8 mouse cellular contexts compared by ENCODE assay signal in the genomic region with DNA sequence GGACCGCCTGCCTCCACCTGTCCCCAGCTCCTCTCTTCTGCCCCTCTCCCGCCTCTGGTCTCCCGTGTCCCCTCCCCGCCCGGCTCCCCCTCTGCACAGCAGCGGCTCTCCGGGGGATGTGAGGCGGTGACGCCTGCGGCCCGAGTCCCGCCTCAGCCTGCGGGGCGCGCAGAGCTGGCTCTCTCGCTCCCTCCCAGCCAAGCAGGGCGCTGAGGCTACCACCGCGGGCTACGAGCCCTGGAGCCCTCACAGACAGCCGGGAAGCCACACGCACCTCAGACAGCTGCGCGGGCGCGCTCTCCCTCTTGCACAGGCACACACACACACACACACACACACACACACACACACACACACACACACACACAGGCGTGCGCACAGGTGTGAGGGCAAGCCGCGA. TPM values are rescaled to one million over a fixed set of nuclear protein-coding genes. Genes with fewer than 3 reads are reported as not detected.
DNase-seq lines count a peak whose midpoint lies in the region; ATAC-seq lines count a peak whose summit lies in the region.

No protein-coding gene starts in this region.

- intact Hi-C loops in heart, postnatal 25 days (cut with DNase I) = no loop called here
- intact Hi-C loops in heart, postnatal 14 days (cut with DNase I) = no loop called here

- peak; percentile 74 for ATAC-seq in heart, embryonic 11.5 days (replicated peaks; ENCODE audit: insufficient number of reproducible peaks, low FRiP score, low TSS enrichment)
- ATAC-seq in midbrain, embryonic 14.5 days (ENCODE audit: low FRiP score, low TSS enrichment) = peak; percentile 83

- no peaks in the 10 kb centered on the region for H3K9me3 ChIP-seq in heart, embryonic 11.5 days (replicated peaks; ENCODE audit: control insufficient read depth, low read length)
- H3K9me3 ChIP-seq in midbrain, embryonic 14.5 days (ENCODE audit: control insufficient read depth, low read length) = no peaks in the 10 kb centered on the region

- H3K27me3 ChIP-seq in heart, embryonic 11.5 days (ENCODE audit: control insufficient read depth, insufficient read depth, low read length) = peaks cover 10% of the 10 kb centered on the region
- no peaks in the 10 kb centered on the region; the same call in 1 of the 2 replicates for H3K27me3 ChIP-seq in midbrain, embryonic 14.5 days (ENCODE audit: control insufficient read depth, insufficient read depth, low read length)

- H3K4me2 ChIP-seq in heart, embryonic 11.5 days = peak overlapping the region; percentile 98
- H3K4me2 ChIP-seq in midbrain, embryonic 14.5 days (ENCODE audit: low read length) = peak overlapping the region; percentile 77

- H3K27ac ChIP-seq in heart, embryonic 11.5 days (ENCODE audit: low read depth, low read length) = no peak overlapping the region
- H3K27ac ChIP-seq in midbrain, embryonic 14.5 days (replicated peaks; ENCODE audit: low read depth, low read length) = peak overlapping the region; percentile 58

- H3K36me3 ChIP-seq in heart, embryonic 11.5 days (ENCODE audit: control insufficient read depth, insufficient read depth, low read length) = no peaks in the 10 kb centered on the region
- no peaks in the 10 kb centered on the region for H3K36me3 ChIP-seq in midbrain, embryonic 14.5 days (ENCODE audit: control insufficient read depth, insufficient read depth, low read length)

- H3K4me1 ChIP-seq in heart, embryonic 11.5 days (ENCODE audit: control insufficient read depth, insufficient read depth, low read length) = no peaks in the 10 kb centered on the region; the same call in 1 of the 2 replicates
- no peaks in the 10 kb centered on the region for H3K4me1 ChIP-seq in midbrain, embryonic 14.5 days (ENCODE audit: control insufficient read depth, insufficient read depth, low read length)

- under 1% methylated on average over 30 of the region's 30 CpGs for whole genome bisulfite sequencing in heart, embryonic 11.5 days (ENCODE audit: insufficient replicate concordance)
- under 1% methylated on average over 30 of the region's 30 CpGs for WGBS in midbrain, embryonic 14.5 days

- no peak for DNase-seq in heart, postnatal 25 days (ENCODE audit: low spot score)
- DNase-seq in MN1 (ENCODE audit: low spot score) = peak; percentile 59
- DNase-seq in embryo, embryonic 11 days = peak; percentile 66
- DNase-seq in heart, postnatal 14 days = peak; percentile 9 to 13
- DNase-seq in left cerebral cortex, adult 8-10 months (ENCODE audit: low spot score in 2 of 2) = peak; percentile 51 to 72
- peak; percentile 82 for DNase-seq in midbrain, embryonic 14.5 days
- DNase-seq in c-Kit-positive CD71-positive TER-119-positive erythroid progenitor cells, embryonic 14.5 days (ENCODE audit: low spot score) = no peak

- peak overlapping the region; percentile 54 for H3K4me3 ChIP-seq in heart, embryonic 11.5 days (ENCODE audit: low read depth, low read length)
- peak overlapping the region; percentile 73 for H3K4me3 ChIP-seq in midbrain, embryonic 14.5 days (replicated peaks; ENCODE audit: low read depth, low read length)

- peak overlapping the region; percentile 22; the same call in 1 of the 2 replicates for H3K9ac ChIP-seq in heart, embryonic 11.5 days (ENCODE audit: low read depth, low read length)
- peak overlapping the region; percentile 74 for H3K9ac ChIP-seq in midbrain, embryonic 14.5 days (replicated peaks; ENCODE audit: low read length)

RNA-seq across cellular contexts. Expression of gene Stxbp5l, which starts 0.4 kb away (rescaled TPM):
- polyA plus RNA-seq in heart, embryonic 11.5 days (2014; fragmentation: Nextera tagmentation; extraction: Ambion mirVana) = 0.47 and 0.77 TPM in 2 replicates
- not detected for total RNA-seq in heart, postnatal 25 days (2021)
- total RNA-seq in heart, postnatal 14 days (2021) = not detected
- total RNA-seq in left cerebral cortex, adult 8-10 months (2022) = 100 to 1,000 TPM; 107 to 127 (median 117) TPM
- polyA plus RNA-seq in midbrain, embryonic 14.5 days (2014; fragmentation: Nextera tagmentation; extraction: Ambion mirVana) = 16.0 and 16.7 TPM in 2 replicates

Comparison
In these comparisons a context has a peak if more than half of its experiments do, and no peak if none do; other contexts are left out.
1. DNase-seq: peak in MN1 (single experiment), embryo, embryonic 11 days (single experiment), heart, postnatal 14 days (2 of 2), left cerebral cortex, adult 8-10 months (2 of 2) and midbrain, embryonic 14.5 days (single experiment); none in heart, postnatal 25 days (single experiment) and c-Kit-positive CD71-positive TER-119-positive erythroid progenitor cells, embryonic 14.5 days (single experiment).
2. RNA of gene Stxbp5l, which starts 0.4 kb away (total RNA-seq): 107 to 127 TPM in left cerebral cortex, adult 8-10 months; not detected in heart, postnatal 14 days and not detected in heart, postnatal 25 days; every median in the first group is over 100 times any median in the second.